Mouse (Mus musculus): ENCODE measurements around the gene Cldn7.

DNA sequence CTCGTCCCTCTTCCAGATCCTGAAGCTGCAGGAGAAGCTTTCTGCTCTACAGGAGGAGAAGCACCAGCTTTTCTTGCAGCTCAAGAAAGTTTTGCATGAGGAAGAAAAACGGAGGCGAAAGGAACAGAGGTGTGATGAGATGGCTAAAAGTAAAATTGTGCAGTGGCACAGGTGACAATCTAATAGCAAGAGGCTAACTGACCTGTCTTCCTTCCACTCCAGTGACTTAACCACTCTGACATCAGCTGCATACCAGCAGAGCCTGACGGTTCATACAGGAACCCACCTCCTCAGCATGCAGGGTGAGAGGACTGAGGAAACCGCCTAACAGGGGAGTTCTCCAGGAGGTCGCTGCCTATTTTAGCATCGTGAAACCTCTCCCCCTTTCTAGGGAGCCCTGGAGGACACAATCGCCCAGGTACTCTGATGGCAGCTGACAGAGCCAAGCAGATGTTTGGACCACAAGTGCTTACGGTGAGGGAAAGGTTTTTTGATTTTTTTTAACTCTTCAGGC is 49.6 kb upstream of the Cldn7 start:
- no peak for TF ChIP-seq CTCF (conservative IDR thresholded peaks at IDR 0.05; ENCODE audit: low read length)
- no peak for TF ChIP-seq NANOG (IDR thresholded peaks at IDR 0.05; ENCODE audit: borderline replicate concordance, low read length)
- no peak for TF ChIP-seq POU5F1 (IDR thresholded peaks at IDR 0.05; ENCODE audit: borderline replicate concordance, low read length)
